Mouse (Mus musculus) E14TG2a.4 (cell line): ENCODE measurements around the gene Rack1.

Source experiments
- CTCF ChIP-seq: conservative IDR thresholded peaks from 2 replicates; pipeline ENCODE4 v1.5.1; 2014; ENCODE audit warnings: low read length
- NANOG ChIP-seq: IDR thresholded peaks from 2 replicates; pipeline ENCODE4 v1.6.1; 2014; ENCODE audit warnings: borderline replicate concordance, low read length, mixed read lengths
- POU5F1 ChIP-seq: IDR thresholded peaks from 2 replicates; pipeline ENCODE4 v1.6.1; 2014; ENCODE audit warnings: low read length, borderline replicate concordance

GRCm38 (mm10) chr11:48818346-48818745 is 18.2 kb downstream of the Rack1 start:
- TF ChIP-seq CTCF (no peak), NANOG (no peak), POU5F1 (no peak)
